Mouse (Mus musculus) kidney, adult 2 months (tissue): Measurements from ENCODE around the gene Gm11077. TPM values are rescaled to one million over a fixed set of nuclear protein-coding genes. Genes with fewer than 3 reads are reported as not detected.

Experiments
- DNase-seq: peaks from one replicate; pipeline ENCODE4 v3.0.0; 2021
- H3K27ac ChIP-seq: fragments of 200-500 bp; 2 replicates; pipeline ENCODE4 v1.5.1; 2012; ENCODE audit warnings: low read depth, low read length, control low read depth, inconsistent platforms; ENCODE audit not compliant: insufficient read depth
- H3K27me3 ChIP-seq: fragments of 200-500 bp; replicated peaks from 2 replicates; pipeline ENCODE4 v1.6.1; 2012; ENCODE audit warnings: mild to moderate bottlenecking, moderate library complexity, low read length, inconsistent platforms; ENCODE audit not compliant: control insufficient read depth, insufficient read depth
- H3K36me3 ChIP-seq: fragments of 200-500 bp; 2 replicates; pipeline ENCODE4 v1.6.1; 2012; ENCODE audit warnings: mild to moderate bottlenecking, moderate library complexity, low read length, inconsistent platforms; ENCODE audit not compliant: control insufficient read depth, insufficient read depth
- H3K4me1 ChIP-seq: fragments of 200-500 bp; 2 replicates; pipeline ENCODE4 v1.6.1; 2011; ENCODE audit warnings: low read length; ENCODE audit not compliant: control insufficient read depth, insufficient read depth
- H3K4me3 ChIP-seq: fragments of 200-500 bp; 2 replicates; pipeline ENCODE4 v1.5.1; 2011; ENCODE audit warnings: mild to moderate bottlenecking, low read depth, low read length, control low read depth; ENCODE audit not compliant: insufficient read depth
- CTCF ChIP-seq: fragments of 200-500 bp; conservative IDR thresholded peaks from 2 replicates; pipeline ENCODE4 v1.5.1; 2011; ENCODE audit warnings: low read depth, mild to moderate bottlenecking, control low read depth, low read length, moderate library complexity, mixed read lengths; ENCODE audit not compliant: insufficient read depth, insufficient read length
- POLR2A ChIP-seq: fragments of 200-500 bp; IDR thresholded peaks from one replicate; pipeline ENCODE4 v1.6.1; 2011; ENCODE audit warnings: low read depth, low read length, control low read depth
- WGBS: fragments of 180-500 bp; shearing (Covaris S2); methylation state at CpG from one replicate; pipeline ENCODE4 v1.1.7; 2018; 5-methylcytosine and 5-hydroxymethylcytosine counted together
- polyA plus RNA-seq: library from polyadenylated mRNA; depleted of rRNA; stranded (reverse); fragments of >200 nt; gene quantifications from 2 replicates; pipeline ENCODE4 v1.2.3, GENCODE M21; 2012

Gene Gm11077
- polyA plus RNA-seq, 1 experiment = not detected

- no peak for DNase-seq
- Histone ChIP-seq H3K27ac (no peak overlapping the region), H3K4me3 (no peak overlapping the region), H3K36me3 (no peaks in the 10 kb centered on the region), H3K27me3 (no peaks in the 10 kb centered on the region), H3K4me1 (no peaks in the 10 kb centered on the region)
- WGBS = 85% methylated on average over 11 of the region's 11 CpGs
- TF ChIP-seq POLR2A = no peak
- TF ChIP-seq CTCF = no peak
Observed at GRCm38 (mm10) chr6:140697994-140698393, 31.1 kb upstream of the Gm11077 start.

GRCm38 (mm10) chr6:140698596-140698995 lies 30.5 kb upstream of the Gm11077 start:
- WGBS = 100% methylated on average over 1 of the region's 1 CpGs
- no peaks in the 10 kb centered on the region for H3K4me1 ChIP-seq

GRCm38 (mm10) chr6:140701259-140701658 lies 27.8 kb upstream of the Gm11077 start:
- H3K4me3 ChIP-seq = no peak overlapping the region
- H3K4me1 ChIP-seq = no peaks in the 10 kb centered on the region
- no peaks in the 10 kb centered on the region for H3K27me3 ChIP-seq
- 69% methylated on average over 6 of the region's 6 CpGs for WGBS
- H3K36me3 ChIP-seq = no peaks in the 10 kb centered on the region
- H3K27ac ChIP-seq = no peak overlapping the region
- DNase-seq = no peak
- TF ChIP-seq CTCF (no peak), POLR2A (no peak)

More at GRCm38 (mm10) chr6:140698596-140698995, 30.5 kb upstream of the Gm11077 start:
- H3K4me3 ChIP-seq = no peak overlapping the region
- no peak overlapping the region for H3K27ac ChIP-seq
- no peaks in the 10 kb centered on the region for H3K36me3 ChIP-seq
- no peak for DNase-seq
- TF ChIP-seq POLR2A = no peak
- TF ChIP-seq CTCF = no peak
- H3K27me3 ChIP-seq = no peaks in the 10 kb centered on the region

- no peaks in the 10 kb centered on the region for H3K4me1 ChIP-seq
- no peak overlapping the region for H3K4me3 ChIP-seq
- H3K27me3 ChIP-seq = no peaks in the 10 kb centered on the region
- no peaks in the 10 kb centered on the region for H3K36me3 ChIP-seq
- no peak for TF ChIP-seq CTCF
- TF ChIP-seq POLR2A = no peak
- H3K27ac ChIP-seq = no peak overlapping the region
- no peak for DNase-seq
- WGBS = 60% methylated on average over 10 of the region's 10 CpGs
Observed at GRCm38 (mm10) chr6:140705132-140705531, 24.0 kb upstream of the Gm11077 start.

GRCm38 (mm10) chr6:140706056-140706455 lies 23.0 kb upstream of the Gm11077 start:
- no peaks in the 10 kb centered on the region for H3K36me3 ChIP-seq
- H3K4me1 ChIP-seq = no peaks in the 10 kb centered on the region
- no peak for DNase-seq
- no peak overlapping the region for H3K27ac ChIP-seq
- 91% methylated on average over 5 of the region's 5 CpGs for WGBS
- H3K27me3 ChIP-seq = no peaks in the 10 kb centered on the region
- no peak overlapping the region for H3K4me3 ChIP-seq
- TF ChIP-seq POLR2A (no peak), CTCF (no peak)

- DNase-seq = no peak
- Histone ChIP-seq H3K36me3 (no peaks in the 10 kb centered on the region), H3K4me1 (no peaks in the 10 kb centered on the region), H3K27me3 (no peaks in the 10 kb centered on the region), H3K4me3 (no peak overlapping the region), H3K27ac (no peak overlapping the region)
- WGBS = 40% methylated on average over 10 of the region's 10 CpGs
- TF ChIP-seq CTCF (no peak), POLR2A (no peak)
Observed at GRCm38 (mm10) chr6:140708059-140708458, 21.0 kb upstream of the Gm11077 start.

GRCm38 (mm10) chr6:140709415-140710107 lies 19.5 kb upstream of the Gm11077 start:
- DNase-seq = no peak
- Histone ChIP-seq H3K4me3 (no peak overlapping the region), H3K4me1 (no peaks in the 10 kb centered on the region), H3K27me3 (no peaks in the 10 kb centered on the region), H3K27ac (no peak overlapping the region), H3K36me3 (no peaks in the 10 kb centered on the region)
- TF ChIP-seq CTCF (peak; percentile 34; the same call in 1 of the 2 replicates), POLR2A (no peak)
- 85% methylated on average over 6 of the region's 6 CpGs for WGBS

- peak; percentile 69 for DNase-seq
- no peaks in the 10 kb centered on the region for H3K27me3 ChIP-seq
- no peaks in the 10 kb centered on the region for H3K36me3 ChIP-seq
- H3K27ac ChIP-seq = no peak overlapping the region
- H3K4me3 ChIP-seq = no peak overlapping the region
- no peaks in the 10 kb centered on the region for H3K4me1 ChIP-seq
- WGBS = 6% methylated on average over 11 of the region's 11 CpGs
- TF ChIP-seq CTCF = peak; percentile 77
- no peak for TF ChIP-seq POLR2A
Observed at GRCm38 (mm10) chr6:140712754-140713153, 16.3 kb upstream of the Gm11077 start.
